Mouse (Mus musculus) E14TG2a.4 (cell line): ENCODE data around the gene Il6ra.

Source experiments
- H3K27me3 ChIP-seq: 2 replicates; pipeline ENCODE4 v1.6.1; 2014; ENCODE audit warnings: low read length, control low read depth; ENCODE audit not compliant: insufficient read depth
- H3K36me3 ChIP-seq: 2 replicates; pipeline ENCODE4 v1.6.1; 2014; ENCODE audit warnings: low read length, control low read depth; ENCODE audit not compliant: insufficient read depth
- H3K4me1 ChIP-seq: replicated peaks from 2 replicates; pipeline ENCODE4 v1.6.1; 2014; ENCODE audit warnings: low read depth, low read length, control low read depth
- H3K4me3 ChIP-seq: replicated peaks from 2 replicates; pipeline ENCODE4 v1.5.1; 2014; ENCODE audit warnings: mild to moderate bottlenecking, low read length
- H3K9me3 ChIP-seq: 2 replicates; pipeline ENCODE4 v1.6.1; 2014; ENCODE audit warnings: low read length, control low read depth
- CTCF ChIP-seq: conservative IDR thresholded peaks from 2 replicates; pipeline ENCODE4 v1.5.1; 2014; ENCODE audit warnings: low read length
- NANOG ChIP-seq: IDR thresholded peaks from 2 replicates; pipeline ENCODE4 v1.6.1; 2014; ENCODE audit warnings: borderline replicate concordance, low read length, mixed read lengths
- POU5F1 ChIP-seq: IDR thresholded peaks from 2 replicates; pipeline ENCODE4 v1.6.1; 2014; ENCODE audit warnings: low read length, borderline replicate concordance

Gene Il6ra

GRCm38 (mm10) chr3:89843148-89843547 lies 69.8 kb downstream of the Il6ra start:
- no peaks in the 10 kb centered on the region for H3K36me3 ChIP-seq
- H3K4me1 ChIP-seq, result peaks cover 52% of the 10 kb centered on the region
- H3K27me3 ChIP-seq, result no peaks in the 10 kb centered on the region
- H3K9me3 ChIP-seq, result no peaks in the 10 kb centered on the region
- peak overlapping the region; percentile 32; the same call in 1 of the 2 replicates for H3K4me3 ChIP-seq
- no peak for TF ChIP-seq CTCF
- TF ChIP-seq NANOG, result peak; percentile 46; the same call in 1 of the 2 replicates

DNA sequence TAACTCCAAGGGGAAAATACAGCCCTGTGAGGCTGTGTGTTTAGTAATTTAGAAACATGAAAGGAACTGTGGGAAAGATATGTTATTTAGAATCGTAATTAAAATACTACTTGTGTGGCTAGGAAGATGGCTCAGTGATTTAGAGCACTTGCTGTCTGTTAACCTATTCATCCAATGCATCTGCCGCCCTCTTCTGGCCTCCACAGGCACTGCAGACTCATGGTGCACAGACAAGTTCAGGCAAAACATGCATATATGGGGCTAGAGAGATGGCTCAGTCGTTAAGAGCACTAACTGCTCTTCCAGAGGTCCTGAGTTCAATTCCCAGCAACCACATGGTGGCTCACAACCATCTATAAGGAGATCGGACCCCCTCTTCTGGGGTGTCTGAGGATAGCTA lies 70.7 kb downstream of the Il6ra start:
- Histone ChIP-seq H3K4me1 (peaks cover 47% of the 10 kb centered on the region), H3K36me3 (no peaks in the 10 kb centered on the region), H3K27me3 (no peaks in the 10 kb centered on the region), H3K4me3 (no peak overlapping the region), H3K9me3 (no peaks in the 10 kb centered on the region)
- TF ChIP-seq CTCF (peak; percentile 88), POU5F1 (no peak)

DNA sequence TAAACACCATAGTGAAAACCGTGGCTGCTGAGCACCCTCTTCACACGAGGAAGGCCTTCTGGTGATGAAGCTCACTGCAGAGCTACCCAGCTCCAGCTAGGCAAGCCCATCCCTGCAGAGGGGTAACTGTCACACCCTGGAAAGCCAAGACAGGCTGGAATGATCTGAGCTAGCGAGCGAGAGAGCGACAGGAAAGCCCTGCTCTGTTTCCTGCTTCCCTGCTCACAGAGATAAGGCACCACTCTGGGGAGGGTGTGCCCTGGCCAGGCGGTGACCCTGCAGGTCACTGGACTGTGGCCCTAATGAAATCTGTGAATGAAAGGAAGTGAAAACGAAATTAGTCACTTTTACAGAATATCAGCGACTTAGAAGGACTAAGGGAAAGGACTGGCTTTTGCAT lies 77.6 kb downstream of the Il6ra start:
- peaks cover 38% of the 10 kb centered on the region for H3K27me3 ChIP-seq
- H3K4me3 ChIP-seq, result no peak overlapping the region

DNA sequence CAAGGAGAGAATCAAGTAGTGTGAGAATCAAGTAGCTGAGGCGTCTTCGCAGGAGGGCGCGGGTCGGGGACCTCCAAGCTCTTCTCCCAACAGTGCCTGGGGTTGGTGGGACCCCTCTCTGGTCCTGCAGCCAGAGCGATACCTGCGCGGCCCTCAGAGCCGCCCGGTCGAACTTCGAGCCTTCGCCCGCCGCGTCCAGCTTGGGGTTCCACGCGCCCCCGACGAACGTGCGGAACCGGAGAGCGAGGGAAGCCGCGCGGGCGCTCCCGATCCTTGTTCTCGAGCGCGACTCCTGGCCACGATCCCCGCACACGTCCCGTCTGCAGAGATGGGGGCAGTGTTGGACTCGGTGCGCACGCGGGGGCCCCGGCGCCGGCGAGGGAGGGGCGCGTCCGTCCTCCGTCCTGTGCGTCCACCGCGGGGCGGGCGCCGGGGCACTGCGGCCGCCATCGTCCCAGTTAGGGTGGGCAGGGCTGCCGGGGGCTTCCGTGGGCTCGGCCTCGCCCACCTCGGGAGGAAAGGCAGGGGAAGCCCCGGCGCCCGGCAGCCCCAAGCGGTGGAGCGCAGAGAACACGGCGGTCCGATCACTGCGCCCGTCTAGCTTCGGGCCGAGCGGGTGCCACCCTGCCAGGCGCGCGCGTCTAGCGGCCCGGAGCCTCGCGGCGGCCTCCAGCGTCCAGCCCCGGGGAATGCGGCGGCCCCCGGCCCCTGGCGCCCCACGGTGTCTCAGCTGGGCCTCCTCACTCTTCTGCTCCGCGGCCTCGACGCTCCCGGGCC lies 82.0 kb downstream of the Il6ra start, which contains the start of gene She:
Gene She (plus strand): TSS at position 556 of the 777 bp plus-strand sequence.
- H3K27me3 ChIP-seq, result peaks cover 59% of the 10 kb centered on the region
- peaks cover 9% of the 10 kb centered on the region for H3K9me3 ChIP-seq
- peaks cover 45% of the 10 kb centered on the region for H3K4me1 ChIP-seq
- no peak for TF ChIP-seq POU5F1
- no peak for TF ChIP-seq NANOG
- no peak for TF ChIP-seq CTCF
- peak within 1 kb of the TSS; percentile 83 for H3K4me3 ChIP-seq
- H3K36me3 ChIP-seq, result no peaks in the 10 kb centered on the region

More for the DNA sequence above, 77.6 kb downstream of the Il6ra start:
- peaks cover 5% of the 10 kb centered on the region; the same call in 1 of the 2 replicates for H3K9me3 ChIP-seq
- TF ChIP-seq POU5F1 (no peak), NANOG (no peak), CTCF (no peak)
- no peaks in the 10 kb centered on the region for H3K36me3 ChIP-seq
- peaks cover 40% of the 10 kb centered on the region for H3K4me1 ChIP-seq

DNA sequence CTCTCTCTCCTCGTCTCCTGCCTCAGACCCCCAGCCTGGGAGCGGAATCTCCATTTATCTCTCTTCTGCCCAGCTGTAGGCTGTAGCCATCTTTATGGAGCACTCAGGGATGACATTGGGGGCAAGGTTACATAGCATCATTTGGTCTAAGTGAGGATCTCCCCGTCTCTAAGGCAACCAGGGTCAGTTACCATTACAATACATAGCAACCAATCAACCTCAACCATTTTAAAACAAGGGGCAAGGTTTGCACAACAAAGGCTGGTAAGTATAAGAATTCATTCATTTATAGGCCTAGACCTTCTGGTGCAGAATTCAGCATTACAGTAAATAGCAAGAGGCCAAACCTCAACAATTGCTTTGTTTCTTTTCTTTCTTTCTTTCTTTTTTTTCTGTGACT lies 86.7 kb downstream of the Il6ra start:
- peaks cover 5% of the 10 kb centered on the region; the same call in 1 of the 2 replicates for H3K9me3 ChIP-seq
- H3K4me1 ChIP-seq, result peaks cover 52% of the 10 kb centered on the region
- peaks cover 30% of the 10 kb centered on the region for H3K27me3 ChIP-seq

GRCm38 (mm10) chr3:89823594-89823993 lies 89.4 kb downstream of the Il6ra start:
- H3K9me3 ChIP-seq, result peaks cover 5% of the 10 kb centered on the region; the same call in 1 of the 2 replicates
- H3K4me1 ChIP-seq, result peaks cover 63% of the 10 kb centered on the region
- no peaks in the 10 kb centered on the region for H3K36me3 ChIP-seq
- H3K4me3 ChIP-seq, result no peak overlapping the region
- H3K27me3 ChIP-seq, result peaks cover 11% of the 10 kb centered on the region
- TF ChIP-seq NANOG, result no peak
- TF ChIP-seq POU5F1, result no peak
- TF ChIP-seq CTCF, result no peak

More for the DNA sequence above, 86.7 kb downstream of the Il6ra start:
- no peak for TF ChIP-seq CTCF
- peak; percentile 60; the same call in 1 of the 2 replicates for TF ChIP-seq POU5F1
- peak; percentile 87 for TF ChIP-seq NANOG
- Histone ChIP-seq H3K36me3 (no peaks in the 10 kb centered on the region), H3K4me3 (no peak overlapping the region)

- Histone ChIP-seq H3K27me3 (peaks cover 8% of the 10 kb centered on the region), H3K4me1 (peaks cover 66% of the 10 kb centered on the region), H3K9me3 (no peaks in the 10 kb centered on the region), H3K4me3 (no peak overlapping the region), H3K36me3 (no peaks in the 10 kb centered on the region)
- TF ChIP-seq NANOG (no peak), CTCF (no peak), POU5F1 (no peak)
Measured at GRCm38 (mm10) chr3:89821548-89822480, 91.2 kb downstream of the Il6ra start.

DNA sequence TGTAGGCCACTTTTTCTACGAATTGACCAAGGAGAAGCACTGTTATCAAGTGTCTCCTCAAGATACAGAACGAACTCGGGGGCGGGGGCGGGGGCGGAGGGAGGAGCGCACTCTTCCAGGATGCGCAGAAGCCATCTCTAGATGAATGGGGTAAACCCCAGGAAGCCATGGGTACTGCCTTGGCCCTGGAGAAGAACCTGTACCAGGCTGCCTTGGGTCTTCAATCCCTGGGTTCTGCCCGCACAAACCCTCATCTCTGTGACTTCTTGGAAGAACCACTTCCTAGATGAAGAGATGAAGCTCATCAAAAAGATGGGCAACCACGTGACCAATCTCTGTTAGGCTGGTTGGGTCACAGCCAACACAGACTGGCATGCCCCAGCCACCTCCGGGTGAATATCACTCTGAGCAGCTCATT lies 91.9 kb downstream of the Il6ra start:
- Histone ChIP-seq H3K4me3 (no peak overlapping the region), H3K27me3 (peaks cover 8% of the 10 kb centered on the region), H3K4me1 (peaks cover 59% of the 10 kb centered on the region), H3K36me3 (no peaks in the 10 kb centered on the region), H3K9me3 (no peaks in the 10 kb centered on the region)
- no peak for TF ChIP-seq CTCF
- TF ChIP-seq NANOG, result no peak
- no peak for TF ChIP-seq POU5F1
